Mouse (Mus musculus) kidney, postnatal 0 days (tissue): ENCODE results near the gene Pcgf5. TPM values are rescaled to one million over a fixed set of nuclear protein-coding genes. Genes with fewer than 3 reads are reported as not detected.

Experiments
- ATAC-seq: fragments of 200-750 bp; cut with Nextera tagmentation; replicated peaks from 2 replicates; pipeline ENCODE4 v1.8.0; 2017; ENCODE audit warnings: low read depth, moderate number of reproducible peaks, moderate TSS enrichment, moderate library complexity; ENCODE audit not compliant: low FRiP score
- DNase-seq: peaks from one replicate; pipeline ENCODE4 v3.0.0-alpha.2; 2016; ENCODE audit warnings: low spot score
- H3K27ac ChIP-seq: fragments of 300-500 bp; sonication (generic); 2 replicates; pipeline ENCODE4 v1.5.1; 2014; ENCODE audit warnings: mild to moderate bottlenecking
- H3K27me3 ChIP-seq: fragments of 300-500 bp; sonication (generic); 2 replicates; pipeline ENCODE4 v1.6.1; 2014; ENCODE audit warnings: low read length, mixed read lengths; ENCODE audit not compliant: insufficient read depth
- H3K36me3 ChIP-seq: fragments of 300-500 bp; sonication (generic); 2 replicates; pipeline ENCODE4 v1.6.1; 2014; ENCODE audit warnings: low read length, mixed read lengths; ENCODE audit not compliant: insufficient read depth
- H3K4me1 ChIP-seq: fragments of 300-500 bp; sonication (generic); replicated peaks from 2 replicates; pipeline ENCODE4 v1.6.1; 2014; ENCODE audit warnings: antibody characterized with exemption, low read length, mixed read lengths; ENCODE audit not compliant: insufficient read depth
- H3K4me2 ChIP-seq: fragments of 300-500 bp; sonication (generic); 2 replicates; pipeline ENCODE4 v1.6.1; 2014; ENCODE audit warnings: mild to moderate bottlenecking, low read length, moderate library complexity, mixed read lengths
- H3K4me3 ChIP-seq: fragments of 300-500 bp; sonication (generic); replicated peaks from 2 replicates; pipeline ENCODE4 v1.5.1; 2014; ENCODE audit warnings: low read depth, low read length
- H3K9ac ChIP-seq: fragments of 300-500 bp; sonication (generic); 2 replicates; pipeline ENCODE4 v1.6.1; 2014; ENCODE audit warnings: low read depth, low read length
- H3K9me3 ChIP-seq: fragments of 300-500 bp; sonication (generic); replicated peaks from 2 replicates; pipeline ENCODE4 v1.6.1; 2016; ENCODE audit warnings: low read length, inconsistent platforms, mixed read lengths
- CTCF ChIP-seq: IDR thresholded peaks from 2 replicates; pipeline ENCODE4 v1.5.1; 2016; ENCODE audit warnings: antibody characterized with exemption, low read depth, mild to moderate bottlenecking, moderate library complexity
- WGBS: fragments of 180-500 bp; shearing (Covaris S2); extraction: QIAGEN DNeasy Blood & Tissue Kit; methylation state at CpG from one replicate; pipeline ENCODE4 v1.1.7; 2014; 5-methylcytosine and 5-hydroxymethylcytosine counted together
- polyA plus RNA-seq: library from polyadenylated mRNA; unstranded; fragments of >200 nt; fragmentation: Nextera tagmentation; extraction: Ambion mirVana; gene quantifications from 2 replicates; pipeline ENCODE4 v1.2.1, GENCODE M21; 2015

Gene Pcgf5
- polyA plus RNA-seq, 1 experiment from 2014 or later, result 12.5 TPM

- Histone ChIP-seq H3K4me2 (no peak overlapping the region), H3K4me3 (no peak overlapping the region), H3K9ac (no peak overlapping the region), H3K36me3 (no peaks in the 10 kb centered on the region), H3K9me3 (no peaks in the 10 kb centered on the region), H3K27ac (0 out of 2 replicates have a peak overlapping the region, but pooled peaks have one; percentile 69), H3K4me1 (no peaks in the 10 kb centered on the region), H3K27me3 (no peaks in the 10 kb centered on the region)
- no peak for TF ChIP-seq CTCF
- DNase-seq (peak; percentile 4), ATAC-seq (no peak)
- 55% methylated on average over 10 of the region's 10 CpGs for WGBS
Observed at GRCm38 (mm10) chr19:36408352-36409100, 60.4 kb downstream of the Pcgf5 start.

GRCm38 (mm10) chr19:36409280-36409860 is 61.3 kb downstream of the Pcgf5 start:
- peak overlapping the region; percentile 76 for H3K9ac ChIP-seq
- WGBS, result 2% methylated on average over 46 of the region's 53 CpGs
- peak overlapping the region; percentile 68 for H3K4me3 ChIP-seq
- no peaks in the 10 kb centered on the region for H3K36me3 ChIP-seq
- H3K4me1 ChIP-seq, result no peaks in the 10 kb centered on the region
- H3K9me3 ChIP-seq, result no peaks in the 10 kb centered on the region
- peak overlapping the region; percentile 69 for H3K27ac ChIP-seq
- no peaks in the 10 kb centered on the region for H3K27me3 ChIP-seq
- peak overlapping the region; percentile 86 for H3K4me2 ChIP-seq
- peak; percentile 98 for ATAC-seq
- peak; percentile 92 for DNase-seq
- TF ChIP-seq CTCF, result no peak

GRCm38 (mm10) chr19:36409861-36410392 is 61.8 kb downstream of the Pcgf5 start:
- TF ChIP-seq CTCF, result no peak
- Histone ChIP-seq H3K9ac (peak overlapping the region; percentile 76), H3K4me1 (no peaks in the 10 kb centered on the region), H3K4me3 (peak overlapping the region; percentile 68), H3K27me3 (no peaks in the 10 kb centered on the region), H3K36me3 (no peaks in the 10 kb centered on the region), H3K9me3 (no peaks in the 10 kb centered on the region), H3K27ac (peak overlapping the region; percentile 69), H3K4me2 (peak overlapping the region; percentile 86)
- no peak; the same call in 1 of the 2 replicates for ATAC-seq
- under 1% methylated on average over 65 of the region's 82 CpGs for WGBS
- peak; percentile 28 for DNase-seq

- H3K36me3 ChIP-seq, result no peaks in the 10 kb centered on the region
- no peaks in the 10 kb centered on the region for H3K4me1 ChIP-seq
- TF ChIP-seq CTCF, result no peak
- no peaks in the 10 kb centered on the region for H3K9me3 ChIP-seq
- ATAC-seq (no peak), DNase-seq (no peak)
- H3K9ac ChIP-seq, result no peak overlapping the region
- no peak overlapping the region for H3K4me2 ChIP-seq
- no peak overlapping the region for H3K27ac ChIP-seq
- no peaks in the 10 kb centered on the region for H3K27me3 ChIP-seq
- no peak overlapping the region for H3K4me3 ChIP-seq
Observed at GRCm38 (mm10) chr19:36419885-36420284, 71.8 kb downstream of the Pcgf5 start.

- no peaks in the 10 kb centered on the region for H3K9me3 ChIP-seq
- ATAC-seq (no peak), DNase-seq (no peak)
- no peaks in the 10 kb centered on the region for H3K4me1 ChIP-seq
- TF ChIP-seq CTCF, result no peak
- no peaks in the 10 kb centered on the region for H3K36me3 ChIP-seq
- no peak overlapping the region for H3K27ac ChIP-seq
- no peak overlapping the region for H3K9ac ChIP-seq
- 92% methylated on average over 7 of the region's 7 CpGs for WGBS
- no peak overlapping the region for H3K4me2 ChIP-seq
- no peaks in the 10 kb centered on the region for H3K27me3 ChIP-seq
- H3K4me3 ChIP-seq, result no peak overlapping the region
Observed at GRCm38 (mm10) chr19:36427195-36427876, 79.2 kb downstream of the Pcgf5 start.

GRCm38 (mm10) chr19:36428116-36428515 is 80.0 kb downstream of the Pcgf5 start:
- Histone ChIP-seq H3K9me3 (no peaks in the 10 kb centered on the region), H3K4me3 (no peak overlapping the region), H3K27ac (no peak overlapping the region), H3K9ac (no peak overlapping the region), H3K27me3 (no peaks in the 10 kb centered on the region), H3K4me2 (no peak overlapping the region), H3K4me1 (no peaks in the 10 kb centered on the region), H3K36me3 (no peaks in the 10 kb centered on the region)
- WGBS, result 85% methylated on average over 4 of the region's 4 CpGs
- no peak for DNase-seq
- no peak for ATAC-seq
- no peak for TF ChIP-seq CTCF
